Mouse (Mus musculus) thymus, postnatal 10 days (tissue): ENCODE data around the gene Cast.

Experiments
- DNase-seq, 2 experiments: peaks; one replicate each; pipeline ENCODE4 v3.0.0; 2021; ENCODE audit warnings: low spot score in 2 of 2

Gene Cast

GRCm38 (mm10) chr13:74808152-74808929 is at the start of gene Cast:
Gene Cast (minus strand): TSS chr13:74808810.
- peak; percentile 55 to 60 for DNase-seq

GRCm38 (mm10) chr13:74854338-74855047 is 45.9 kb upstream of the Cast start:
- DNase-seq: peak; percentile 62 to 78

GRCm38 (mm10) chr13:74850823-74851222 is 42.2 kb upstream of the Cast start:
- DNase-seq: no peak

GRCm38 (mm10) chr13:74845886-74846285 is 37.3 kb upstream of the Cast start:
- DNase-seq: peak in 1 of 2 experiments; percentile 11

GRCm38 (mm10) chr13:74834543-74834942 is 25.9 kb upstream of the Cast start:
- no peak for DNase-seq

- DNase-seq: no peak
Measured at GRCm38 (mm10) chr13:74822095-74822494, 13.5 kb upstream of the Cast start.

- no peak for DNase-seq
Measured at GRCm38 (mm10) chr13:74815753-74816152, 7.1 kb upstream of the Cast start.

- DNase-seq: peak; percentile 78 to 80
Measured at GRCm38 (mm10) chr13:74807446-74808151, 1.0 kb downstream of the Cast start.

GRCm38 (mm10) chr13:74806934-74807333 is 1.7 kb downstream of the Cast start:
- DNase-seq: no peak

GRCm38 (mm10) chr13:74794435-74794834 is 14.2 kb downstream of the Cast start:
- no peak for DNase-seq

- no peak for DNase-seq
Measured at GRCm38 (mm10) chr13:74787681-74788080, 20.9 kb downstream of the Cast start.

- DNase-seq: no peak
Measured at GRCm38 (mm10) chr13:74772151-74772550, 36.5 kb downstream of the Cast start.

- DNase-seq: peak; percentile 84 to 86
Measured at GRCm38 (mm10) chr13:74770480-74770879, 38.1 kb downstream of the Cast start.

- DNase-seq: peak in 1 of 2 experiments; percentile 6
Measured at GRCm38 (mm10) chr13:74769871-74770270, 38.7 kb downstream of the Cast start.

- no peak for DNase-seq
Measured at GRCm38 (mm10) chr13:74767186-74767585, 41.4 kb downstream of the Cast start.

- DNase-seq: no peak
Measured at GRCm38 (mm10) chr13:74762741-74763140, 45.9 kb downstream of the Cast start.

- no peak for DNase-seq
Measured at GRCm38 (mm10) chr13:74759152-74759551, 49.5 kb downstream of the Cast start.

GRCm38 (mm10) chr13:74743219-74743618 is 65.4 kb downstream of the Cast start:
- no peak for DNase-seq

- DNase-seq: no peak
Measured at GRCm38 (mm10) chr13:74736396-74736795, 72.2 kb downstream of the Cast start.

- DNase-seq: no peak
Measured at GRCm38 (mm10) chr13:74735834-74736233, 72.8 kb downstream of the Cast start.

GRCm38 (mm10) chr13:74733726-74734125 is 74.9 kb downstream of the Cast start:
- DNase-seq: no peak

- no peak for DNase-seq
Measured at GRCm38 (mm10) chr13:74719002-74719401, 89.6 kb downstream of the Cast start.
